Mouse (Mus musculus) mature B cell (primary cell): ENCODE results near the gene Dennd4a.

ENCODE experiments used
- in situ Hi-C: fragments of 300-500 bp; cut with MboI; formaldehyde crosslinking; loops from 2 replicates; pipeline ENCODE4 v1.14.3; 2019

Gene Dennd4a

GRCm38 (mm10) chr9:64790673-64791660 lies 20.2 kb upstream of the Dennd4a start:
- in situ Hi-C loops = no loop called here

- in situ Hi-C loops = no loop called here
These were observed 19.5 kb upstream of the Dennd4a start for GRCm38 (mm10) chr9:64791676-64792075.

- in situ Hi-C loops = no loop called here
These were observed 18.5 kb upstream of the Dennd4a start for GRCm38 (mm10) chr9:64792379-64793274.

GRCm38 (mm10) chr9:64793275-64793590 lies 17.9 kb upstream of the Dennd4a start:
- in situ Hi-C loops = no loop called here

GRCm38 (mm10) chr9:64793794-64794193 lies 17.3 kb upstream of the Dennd4a start:
- in situ Hi-C loops = no loop called here

- in situ Hi-C loops = no loop called here
These were observed 16.4 kb upstream of the Dennd4a start for GRCm38 (mm10) chr9:64794448-64795420.

GRCm38 (mm10) chr9:64795846-64796615 lies 15.1 kb upstream of the Dennd4a start:
- in situ Hi-C loops = no loop called here

GRCm38 (mm10) chr9:64797392-64797791 lies 13.7 kb upstream of the Dennd4a start:
- in situ Hi-C loops = no loop called here

- in situ Hi-C loops = no loop called here
These were observed 13.0 kb upstream of the Dennd4a start for GRCm38 (mm10) chr9:64798099-64798498.

GRCm38 (mm10) chr9:64798859-64799258 lies 12.3 kb upstream of the Dennd4a start:
- in situ Hi-C loops = no loop called here

- in situ Hi-C loops = no loop called here
These were observed 11.6 kb upstream of the Dennd4a start for GRCm38 (mm10) chr9:64799504-64799903.

- in situ Hi-C loops = no loop called here
These were observed 8.6 kb upstream of the Dennd4a start for GRCm38 (mm10) chr9:64802561-64802960.

- in situ Hi-C loops = no loop called here
These were observed 7.5 kb upstream of the Dennd4a start for GRCm38 (mm10) chr9:64803373-64804214.

GRCm38 (mm10) chr9:64805875-64806274 lies 5.3 kb upstream of the Dennd4a start:
- in situ Hi-C loops = no loop called here

GRCm38 (mm10) chr9:64806335-64807060 lies 4.6 kb upstream of the Dennd4a start:
- in situ Hi-C loops = no loop called here

GRCm38 (mm10) chr9:64807061-64807808 lies 3.9 kb upstream of the Dennd4a start:
- in situ Hi-C loops = no loop called here

GRCm38 (mm10) chr9:64809851-64810250 lies 1.3 kb upstream of the Dennd4a start:
- in situ Hi-C loops = no loop called here
